Mouse (Mus musculus): ENCODE data around the gene Recql5. TPM values are rescaled to one million over a fixed set of nuclear protein-coding genes. Genes with fewer than 3 reads are reported as not detected.

Gene Recql5
- polyA plus RNA-seq, 1 experiment from 2014 or later = 21.3 TPM

DNA sequence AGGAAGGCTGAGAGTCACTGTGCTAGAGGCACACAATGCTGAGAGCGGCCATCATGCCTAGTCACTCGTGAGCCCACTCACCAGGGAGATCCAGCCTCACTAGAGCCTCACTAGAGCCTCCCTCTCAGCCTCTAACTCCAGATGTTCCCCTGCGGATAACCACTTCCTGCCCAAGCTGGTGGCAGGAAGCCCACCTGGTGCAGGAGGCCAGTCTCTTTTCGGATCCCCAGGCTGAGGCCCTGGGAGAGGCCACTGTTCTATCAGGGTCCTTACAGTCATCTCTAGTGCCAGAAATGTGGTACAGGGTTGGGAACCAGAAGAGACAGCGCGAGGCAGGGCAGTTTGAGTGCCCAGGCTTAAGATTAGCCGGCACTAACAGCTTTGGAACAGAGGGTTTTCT lies 34.8 kb downstream of the Recql5 start:
- H3K4me2 ChIP-seq = no peak overlapping the region
- no peaks in the 10 kb centered on the region for H3K27me3 ChIP-seq
- H3K9ac ChIP-seq = 0 out of 2 replicates have a peak overlapping the region, but pooled peaks have one; percentile 0
- H3K9me3 ChIP-seq (replicated peaks) = no peaks in the 10 kb centered on the region
- no peak for ATAC-seq (replicated peaks; ENCODE audit: low FRiP score)
- H3K27ac ChIP-seq = peak overlapping the region; percentile 90
- H3K4me3 ChIP-seq (replicated peaks) = no peak overlapping the region
- peaks cover 31% of the 10 kb centered on the region for H3K36me3 ChIP-seq
- H3K4me1 ChIP-seq = peaks cover 50% of the 10 kb centered on the region
- WGBS = 81% methylated on average over 7 of the region's 7 CpGs

DNA sequence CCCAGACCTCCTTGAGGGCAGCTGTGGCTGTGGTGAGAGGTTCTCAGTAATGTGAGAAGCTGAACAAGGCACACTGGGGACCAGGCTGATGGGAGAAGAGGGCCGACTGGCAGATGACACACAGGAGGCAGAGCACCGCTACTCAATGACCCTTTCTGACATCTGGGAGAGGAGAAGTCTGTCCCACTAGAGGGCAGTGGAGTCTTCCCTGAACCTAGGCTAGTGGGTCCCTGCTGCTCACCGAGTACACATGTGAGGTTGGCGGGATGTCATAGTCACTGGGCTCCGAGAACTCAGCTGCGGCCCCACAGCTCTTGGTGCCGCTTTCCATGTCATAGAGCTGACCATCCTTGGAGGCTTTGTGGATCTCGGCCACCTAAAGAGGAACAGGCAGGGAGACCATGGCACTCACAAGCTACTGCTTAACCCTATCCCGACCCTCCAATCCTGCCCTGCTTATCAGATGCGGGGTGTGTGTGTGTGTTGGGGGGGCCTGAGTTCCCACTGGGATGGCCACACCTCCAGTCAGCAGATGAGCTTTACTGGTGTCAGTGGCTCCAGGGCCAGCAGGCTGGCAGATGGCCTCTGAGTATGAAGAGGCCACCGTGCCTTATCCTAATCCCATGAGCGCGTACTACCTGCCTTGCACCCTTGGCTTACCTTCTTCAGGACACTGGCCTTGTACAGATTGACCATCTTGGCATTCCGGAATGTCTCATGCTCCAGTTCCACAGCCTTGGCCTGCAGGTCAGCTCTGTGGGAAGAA lies 38.3 kb downstream of the Recql5 start:
- no peaks in the 10 kb centered on the region for H3K27me3 ChIP-seq
- no peak overlapping the region for H3K27ac ChIP-seq
- no peak for ATAC-seq (replicated peaks; ENCODE audit: low FRiP score)
- H3K9me3 ChIP-seq (replicated peaks) = no peaks in the 10 kb centered on the region
- no peak overlapping the region for H3K4me2 ChIP-seq
- WGBS = 70% methylated on average over 14 of the region's 14 CpGs
- no peak overlapping the region for H3K9ac ChIP-seq
- H3K4me3 ChIP-seq (replicated peaks) = no peak overlapping the region
- H3K4me1 ChIP-seq = peaks cover 29% of the 10 kb centered on the region
- H3K36me3 ChIP-seq = peaks cover 40% of the 10 kb centered on the region

- H3K27me3 ChIP-seq = no peaks in the 10 kb centered on the region
- peaks cover 40% of the 10 kb centered on the region for H3K36me3 ChIP-seq
- H3K4me2 ChIP-seq = no peak overlapping the region
- no peaks in the 10 kb centered on the region for H3K9me3 ChIP-seq (replicated peaks)
- H3K4me1 ChIP-seq = peaks cover 13% of the 10 kb centered on the region; the same call in 1 of the 2 replicates
- WGBS = 85% methylated on average over 9 of the region's 9 CpGs
- H3K4me3 ChIP-seq (replicated peaks) = no peak overlapping the region
- no peak for ATAC-seq (replicated peaks; ENCODE audit: low FRiP score)
- H3K9ac ChIP-seq = no peak overlapping the region
- no peak overlapping the region for H3K27ac ChIP-seq
Measured at GRCm38 (mm10) chr11:115893071-115893470, 40.2 kb downstream of the Recql5 start.

- Histone ChIP-seq H3K4me1 (peaks cover 16% of the 10 kb centered on the region), H3K9ac (no peak overlapping the region), H3K4me2 (no peak overlapping the region), H3K27me3 (no peaks in the 10 kb centered on the region), H3K36me3 (peaks cover 40% of the 10 kb centered on the region), H3K4me3 (replicated peaks) (no peak overlapping the region), H3K9me3 (replicated peaks) (no peaks in the 10 kb centered on the region), H3K27ac (no peak overlapping the region)
- no peak for ATAC-seq (replicated peaks; ENCODE audit: low FRiP score)
- WGBS = 55% methylated on average over 6 of the region's 6 CpGs
Measured at GRCm38 (mm10) chr11:115892213-115892612, 41.1 kb downstream of the Recql5 start.

DNA sequence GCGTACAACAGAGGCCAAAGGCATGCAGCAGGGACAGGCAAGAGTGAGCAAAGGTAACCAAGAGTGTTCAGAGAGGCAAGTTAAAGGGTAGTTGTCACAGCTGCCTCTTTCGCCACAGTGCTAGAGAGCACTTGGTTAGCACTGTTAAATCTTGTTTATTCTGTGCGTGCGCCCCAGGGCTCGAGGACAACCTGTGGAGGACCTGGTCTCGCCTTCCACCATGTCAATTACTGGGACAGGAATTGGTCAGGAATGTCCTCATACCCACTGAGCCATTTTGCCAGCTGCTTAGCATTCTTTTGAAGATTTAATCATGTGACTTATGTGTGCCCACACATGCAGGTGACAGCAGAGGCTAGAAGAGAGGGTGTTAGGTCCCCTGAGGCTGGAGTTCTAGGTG lies 44.1 kb downstream of the Recql5 start:
- 84% methylated on average over 6 of the region's 6 CpGs for WGBS
- H3K4me2 ChIP-seq = no peak overlapping the region
- peaks cover 15% of the 10 kb centered on the region for H3K36me3 ChIP-seq
- H3K4me1 ChIP-seq = peaks cover 24% of the 10 kb centered on the region
- no peak overlapping the region for H3K27ac ChIP-seq
- H3K27me3 ChIP-seq = 0 out of 2 replicates have a peak, but pooled peaks cover 3% of the 10 kb centered on the region
- H3K9ac ChIP-seq = no peak overlapping the region
- H3K4me3 ChIP-seq (replicated peaks) = no peak overlapping the region
- no peaks in the 10 kb centered on the region for H3K9me3 ChIP-seq (replicated peaks)
- ATAC-seq (replicated peaks; ENCODE audit: low FRiP score) = no peak

- 86% methylated on average over 5 of the region's 5 CpGs for WGBS
Measured at GRCm38 (mm10) chr11:115888020-115888419, 45.3 kb downstream of the Recql5 start.

GRCm38 (mm10) chr11:115886446-115886845 lies 46.8 kb downstream of the Recql5 start:
- no peaks in the 10 kb centered on the region for H3K9me3 ChIP-seq (replicated peaks)
- WGBS = 89% methylated on average over 11 of the region's 11 CpGs
- H3K9ac ChIP-seq = no peak overlapping the region
- no peak overlapping the region for H3K4me2 ChIP-seq
- H3K27me3 ChIP-seq = peaks cover 23% of the 10 kb centered on the region
- no peaks in the 10 kb centered on the region for H3K36me3 ChIP-seq
- no peak overlapping the region for H3K27ac ChIP-seq
- H3K4me3 ChIP-seq (replicated peaks) = no peak overlapping the region
- peaks cover 21% of the 10 kb centered on the region for H3K4me1 ChIP-seq
- no peak for ATAC-seq (replicated peaks; ENCODE audit: low FRiP score)

More at GRCm38 (mm10) chr11:115888020-115888419, 45.3 kb downstream of the Recql5 start:
- H3K27ac ChIP-seq = no peak overlapping the region
- H3K36me3 ChIP-seq = peaks cover 6% of the 10 kb centered on the region; the same call in 1 of the 2 replicates
- no peak overlapping the region for H3K9ac ChIP-seq
- H3K4me2 ChIP-seq = no peak overlapping the region
- no peaks in the 10 kb centered on the region for H3K9me3 ChIP-seq (replicated peaks)
- H3K27me3 ChIP-seq = peaks cover 14% of the 10 kb centered on the region
- no peak for ATAC-seq (replicated peaks; ENCODE audit: low FRiP score)
- H3K4me1 ChIP-seq = peaks cover 32% of the 10 kb centered on the region
- H3K4me3 ChIP-seq (replicated peaks) = no peak overlapping the region

DNA sequence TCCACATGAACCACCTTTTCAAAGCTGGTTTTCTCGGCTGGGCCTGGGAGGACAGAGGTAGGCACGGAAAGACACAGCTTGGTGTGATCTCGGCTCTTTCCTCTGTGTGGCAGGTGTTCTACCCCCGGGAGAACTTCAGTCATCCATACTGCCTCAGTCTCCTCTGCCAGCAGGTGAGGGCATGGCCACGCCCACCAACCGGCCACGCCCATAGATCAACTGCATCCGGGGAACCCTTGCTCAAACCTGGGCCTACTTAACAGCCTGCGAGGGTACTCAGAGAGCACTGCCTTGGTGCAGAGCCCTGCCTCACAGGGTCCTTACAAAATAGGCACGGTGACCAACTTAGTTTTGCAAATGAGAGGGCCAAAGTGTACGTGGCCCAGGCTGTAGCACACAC lies 48.0 kb downstream of the Recql5 start:
- no peak for ATAC-seq (replicated peaks; ENCODE audit: low FRiP score)
- 78% methylated on average over 11 of the region's 11 CpGs for WGBS
- Histone ChIP-seq H3K4me2 (no peak overlapping the region), H3K27ac (no peak overlapping the region), H3K4me1 (peaks cover 18% of the 10 kb centered on the region), H3K27me3 (peaks cover 23% of the 10 kb centered on the region), H3K9me3 (replicated peaks) (no peaks in the 10 kb centered on the region), H3K36me3 (no peaks in the 10 kb centered on the region), H3K9ac (no peak overlapping the region), H3K4me3 (replicated peaks) (no peak overlapping the region)

DNA sequence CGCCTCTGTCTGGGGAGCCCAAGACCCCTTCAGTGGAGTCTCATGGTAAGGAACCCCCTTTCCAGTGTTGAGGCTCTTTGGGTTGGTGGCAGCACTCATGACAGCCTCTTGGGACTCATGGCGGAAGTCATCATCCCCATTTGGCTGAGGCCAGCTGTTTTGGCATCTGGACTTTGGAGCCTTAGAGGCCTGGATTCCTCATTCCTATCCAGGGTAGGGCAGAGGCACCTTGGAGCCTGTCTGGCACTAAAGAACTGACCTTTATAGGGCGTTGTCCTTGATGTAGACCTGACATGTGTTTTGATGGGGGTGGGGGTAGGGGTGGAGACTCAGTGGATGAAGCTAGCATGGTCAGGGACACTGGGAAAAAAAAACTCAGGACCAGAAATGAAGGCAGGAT lies 48.9 kb downstream of the Recql5 start:
- no peak overlapping the region for H3K4me2 ChIP-seq
- no peak overlapping the region for H3K9ac ChIP-seq
- H3K27ac ChIP-seq = no peak overlapping the region
- H3K4me3 ChIP-seq (replicated peaks) = no peak overlapping the region
- H3K4me1 ChIP-seq = peaks cover 18% of the 10 kb centered on the region
- H3K27me3 ChIP-seq = peaks cover 23% of the 10 kb centered on the region
- 84% methylated on average over 3 of the region's 3 CpGs for WGBS
- H3K9me3 ChIP-seq (replicated peaks) = no peaks in the 10 kb centered on the region
- ATAC-seq (replicated peaks; ENCODE audit: low FRiP score) = no peak
- H3K36me3 ChIP-seq = no peaks in the 10 kb centered on the region

GRCm38 (mm10) chr11:115883251-115883650 lies 50.0 kb downstream of the Recql5 start:
- no peak for ATAC-seq (replicated peaks; ENCODE audit: low FRiP score)

DNA sequence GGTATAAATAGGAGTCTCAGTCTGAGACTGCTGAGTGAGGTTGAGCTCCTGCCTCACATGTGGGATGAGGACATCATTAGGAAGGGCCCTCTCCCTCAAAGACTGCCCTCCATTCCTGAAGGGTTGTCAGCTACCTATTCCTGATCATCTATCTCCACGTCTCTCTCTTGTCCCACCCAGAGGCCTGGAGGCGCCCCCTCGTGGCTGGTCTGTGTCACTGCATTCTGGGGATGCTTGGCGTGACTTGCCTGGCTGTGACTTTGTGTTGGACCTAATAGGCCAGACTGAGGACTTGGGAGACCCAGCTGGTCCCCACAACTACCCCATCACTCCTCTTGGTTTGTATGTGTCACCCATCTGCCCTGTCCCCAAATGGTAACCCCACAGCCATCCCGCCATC lies 52.3 kb downstream of the Recql5 start:
- Histone ChIP-seq H3K4me2 (no peak overlapping the region), H3K4me3 (replicated peaks) (no peak overlapping the region), H3K9ac (no peak overlapping the region), H3K9me3 (replicated peaks) (no peaks in the 10 kb centered on the region), H3K27ac (no peak overlapping the region), H3K4me1 (peaks cover 11% of the 10 kb centered on the region; the same call in 1 of the 2 replicates), H3K27me3 (peaks cover 23% of the 10 kb centered on the region), H3K36me3 (no peaks in the 10 kb centered on the region)
- ATAC-seq (replicated peaks; ENCODE audit: low FRiP score) = no peak
- WGBS = 26% methylated on average over 5 of the region's 5 CpGs

More at GRCm38 (mm10) chr11:115883251-115883650, 50.0 kb downstream of the Recql5 start:
- Histone ChIP-seq H3K4me3 (replicated peaks) (no peak overlapping the region; the same call in 1 of the 2 replicates), H3K9me3 (replicated peaks) (no peaks in the 10 kb centered on the region), H3K4me2 (peak overlapping the region; percentile 30), H3K36me3 (no peaks in the 10 kb centered on the region), H3K27me3 (peaks cover 23% of the 10 kb centered on the region), H3K27ac (no peak overlapping the region), H3K9ac (no peak overlapping the region), H3K4me1 (peaks cover 18% of the 10 kb centered on the region)
- 16% methylated on average over 15 of the region's 17 CpGs for WGBS

GRCm38 (mm10) chr11:115878071-115878470 lies 55.2 kb downstream of the Recql5 start:
- Histone ChIP-seq H3K9me3 (replicated peaks) (no peaks in the 10 kb centered on the region), H3K36me3 (no peaks in the 10 kb centered on the region), H3K27me3 (peaks cover 10% of the 10 kb centered on the region), H3K4me2 (peak overlapping the region; percentile 36), H3K9ac (no peak overlapping the region), H3K4me3 (replicated peaks) (no peak overlapping the region), H3K4me1 (peaks cover 4% of the 10 kb centered on the region; the same call in 1 of the 2 replicates), H3K27ac (no peak overlapping the region)
- 76% methylated on average over 8 of the region's 8 CpGs for WGBS
- no peak for ATAC-seq (replicated peaks; ENCODE audit: low FRiP score)
